In the genomic region with DNA sequence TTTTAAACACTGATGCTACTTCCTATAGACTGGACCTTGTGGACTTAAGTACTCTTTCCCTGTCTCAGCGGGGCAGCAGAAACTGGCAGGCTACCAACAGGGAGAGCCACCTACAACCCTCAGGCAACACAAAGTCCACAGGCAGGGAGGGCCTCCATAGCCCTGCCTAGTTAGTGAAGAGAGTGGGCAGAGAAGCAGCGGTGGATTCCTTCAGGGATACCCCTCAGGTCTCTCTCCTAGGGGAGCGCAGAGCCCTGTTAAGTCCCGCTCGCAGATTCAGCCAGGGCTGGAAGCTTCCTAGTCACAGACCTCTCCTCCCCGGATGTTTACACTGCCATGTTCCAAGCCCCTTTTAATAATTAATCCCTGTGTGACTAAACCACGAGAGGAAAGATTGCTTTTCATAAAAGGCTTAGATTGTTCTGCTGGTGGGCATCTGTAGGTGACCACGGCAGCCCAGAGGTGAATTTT, we compare ENCODE assay signal across 7 mouse cellular contexts.
A peak's percentile ranks its signal among the peaks of the same experiment; 100 is the strongest.
DNase-seq lines count a peak whose midpoint lies in the region; ATAC-seq lines count a peak whose summit lies in the region.

No protein-coding gene starts in this region.

- H3K9me3 ChIP-seq in embryonic facial prominence, embryonic 15.5 days (replicated peaks) = no peaks in the 10 kb centered on the region
- no peaks in the 10 kb centered on the region for H3K9me3 ChIP-seq in hindbrain, embryonic 15.5 days
- no peaks in the 10 kb centered on the region for H3K9me3 ChIP-seq in liver, embryonic 15.5 days (replicated peaks)

- no peaks in the 10 kb centered on the region for H3K36me3 ChIP-seq in embryonic facial prominence, embryonic 15.5 days
- H3K36me3 ChIP-seq in hindbrain, embryonic 15.5 days = no peaks in the 10 kb centered on the region
- H3K36me3 ChIP-seq in liver, embryonic 15.5 days (replicated peaks) = no peaks in the 10 kb centered on the region

- DNase-seq in cerebellum, adult 11-12 months = peak; percentile 50
- DNase-seq in retina, postnatal 1 day = peak; percentile 44
- DNase-seq in layer of hippocampus, adult 8-10 months (ENCODE audit: low spot score in 2 of 2) = no peak

- 13% methylated on average over 8 of the region's 8 CpGs for WGBS in embryonic facial prominence, embryonic 15.5 days
- WGBS in hindbrain, embryonic 15.5 days = 25% methylated on average over 8 of the region's 8 CpGs
- WGBS in liver, embryonic 15.5 days (ENCODE audit: insufficient replicate concordance) = 53% methylated on average over 8 of the region's 8 CpGs

- peak overlapping the region; percentile 25 for H3K4me2 ChIP-seq in embryonic facial prominence, embryonic 15.5 days (replicated peaks)
- peak overlapping the region; percentile 35 for H3K4me2 ChIP-seq in hindbrain, embryonic 15.5 days
- peak overlapping the region; percentile 27 for H3K4me2 ChIP-seq in liver, embryonic 15.5 days

- H3K9ac ChIP-seq in embryonic facial prominence, embryonic 15.5 days = no peak overlapping the region
- peak overlapping the region; percentile 21; the same call in 1 of the 2 replicates for H3K9ac ChIP-seq in hindbrain, embryonic 15.5 days
- no peak overlapping the region for H3K9ac ChIP-seq in liver, embryonic 15.5 days

- peak overlapping the region; percentile 39; the same call in 1 of the 2 replicates for H3K27ac ChIP-seq in embryonic facial prominence, embryonic 15.5 days (replicated peaks)
- peak overlapping the region; percentile 63 for H3K27ac ChIP-seq in hindbrain, embryonic 15.5 days (replicated peaks)
- H3K27ac ChIP-seq in liver, embryonic 15.5 days (replicated peaks) = peak overlapping the region; percentile 81

- no peak overlapping the region; the same call in 1 of the 2 replicates for H3K4me3 ChIP-seq in embryonic facial prominence, embryonic 15.5 days (replicated peaks)
- H3K4me3 ChIP-seq in hindbrain, embryonic 15.5 days = no peak overlapping the region
- H3K4me3 ChIP-seq in liver, embryonic 15.5 days (replicated peaks) = 0 out of 2 replicates have a peak overlapping the region, but pooled peaks have one; percentile 3

- peaks cover 27% of the 10 kb centered on the region for H3K4me1 ChIP-seq in embryonic facial prominence, embryonic 15.5 days
- peaks cover 34% of the 10 kb centered on the region for H3K4me1 ChIP-seq in hindbrain, embryonic 15.5 days (replicated peaks)
- peaks cover 37% of the 10 kb centered on the region for H3K4me1 ChIP-seq in liver, embryonic 15.5 days (replicated peaks)

- H3K27me3 ChIP-seq in embryonic facial prominence, embryonic 15.5 days = no peaks in the 10 kb centered on the region
- H3K27me3 ChIP-seq in hindbrain, embryonic 15.5 days = no peaks in the 10 kb centered on the region
- H3K27me3 ChIP-seq in liver, embryonic 15.5 days = no peaks in the 10 kb centered on the region

- ATAC-seq in embryonic facial prominence, embryonic 15.5 days (ENCODE audit: insufficient number of reproducible peaks, low FRiP score, low TSS enrichment, low read depth) = peak; percentile 51
- ATAC-seq in hindbrain, embryonic 15.5 days (ENCODE audit: low FRiP score, low read depth) = peak; percentile 55
- ATAC-seq in liver, embryonic 15.5 days (ENCODE audit: insufficient read depth) = peak; percentile 70
- no peak for ATAC-seq in inflammation-experienced regulatory T-cells, adult 6 months

Comparison
In these comparisons a context has a peak if more than half of its experiments do, and no peak if none do; other contexts are left out.
1. DNase-seq: peak in cerebellum, adult 11-12 months (single experiment) and retina, postnatal 1 day (single experiment); none in layer of hippocampus, adult 8-10 months (0 of 2).
2. Peak in every context shown above with its lines, with median percentiles within 50 percentile points of each other: H3K27ac ChIP-seq and H3K4me2 ChIP-seq.